Mouse (Mus musculus): ENCODE data around the gene Moxd1.

DNA sequence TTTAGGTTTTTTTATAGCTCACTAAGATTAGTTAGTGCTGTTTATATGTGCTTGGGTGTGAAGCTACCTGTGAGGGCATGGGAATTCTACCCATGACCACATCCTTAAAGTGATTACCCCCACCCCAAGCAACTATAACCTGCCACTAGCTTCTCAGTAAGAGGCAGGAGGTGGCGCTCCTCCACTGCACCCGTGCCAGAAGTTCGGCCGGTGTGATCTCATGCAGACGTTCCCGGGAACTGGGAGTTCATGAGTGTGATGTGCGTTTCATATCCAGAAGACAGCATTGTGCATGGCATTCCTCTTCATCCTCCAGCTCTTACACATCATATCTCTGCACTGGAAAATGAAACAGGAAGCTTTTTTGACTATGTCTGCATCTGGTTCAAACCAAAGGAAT, 32.9 kb upstream of the Moxd1 start:
- TF ChIP-seq CTCF (IDR thresholded peaks at IDR 0.05; ENCODE audit: low read depth, low read length) (peak; percentile 43; the same call in 1 of the 2 replicates), POLR2A (IDR thresholded peaks at IDR 0.05; ENCODE audit: extremely low read depth, insufficient read depth, low read length) (no peak)
